Mouse (Mus musculus): ENCODE results near the gene Zfp511. TPM values are rescaled to one million over a fixed set of nuclear protein-coding genes. Genes with fewer than 3 reads are reported as not detected.

The Zfp511 gene
- polyA plus RNA-seq, 1 experiment from 2014 or later = 51.5 TPM

DNA sequence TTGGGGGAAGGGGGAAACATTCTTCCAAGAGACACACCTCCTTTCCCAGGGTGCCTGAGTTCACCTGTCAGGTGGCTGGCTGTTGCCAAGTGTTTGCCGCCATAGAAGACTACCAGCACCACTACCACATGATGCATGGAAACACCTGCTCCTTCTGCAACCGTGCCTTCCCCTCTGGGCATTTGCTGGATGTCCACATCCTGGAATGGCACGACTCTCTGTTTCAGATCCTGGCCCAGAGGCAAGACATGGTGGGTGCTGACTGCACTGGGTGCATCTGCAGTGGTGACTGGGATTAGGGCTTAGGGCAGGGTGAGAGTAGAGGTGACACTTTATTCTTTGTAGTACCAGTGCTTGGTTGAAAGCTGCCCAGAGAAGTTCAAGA lies 972 bp downstream of the Zfp511 start:
- peaks cover 12% of the 10 kb centered on the region for H3K4me1 ChIP-seq (ENCODE audit: control insufficient read depth, insufficient read depth, low read length)
- H3K9me3 ChIP-seq (ENCODE audit: control insufficient read depth, low read length) = no peaks in the 10 kb centered on the region
- DNase-seq (no peak), ATAC-seq (ENCODE audit: low FRiP score, low TSS enrichment) (no peak)
- WGBS = 52% methylated on average over 3 of the region's 3 CpGs
- 0 out of 2 replicates have a peak overlapping the region, but pooled peaks have one; percentile 86 for H3K27ac ChIP-seq (replicated peaks; ENCODE audit: low read depth, low read length)
- H3K4me2 ChIP-seq (ENCODE audit: low read length) = peak overlapping the region; percentile 89
- H3K36me3 ChIP-seq (ENCODE audit: control insufficient read depth, insufficient read depth, low read length) = peaks cover 30% of the 10 kb centered on the region
- peak overlapping the region; percentile 82 for H3K4me3 ChIP-seq (replicated peaks; ENCODE audit: low read depth, low read length)
- peak overlapping the region; percentile 86 for H3K9ac ChIP-seq (replicated peaks; ENCODE audit: low read length)
- no peaks in the 10 kb centered on the region for H3K27me3 ChIP-seq (ENCODE audit: control insufficient read depth, insufficient read depth, low read length)

- H3K36me3 ChIP-seq (ENCODE audit: control insufficient read depth, insufficient read depth, low read length) = peaks cover 15% of the 10 kb centered on the region
- H3K27me3 ChIP-seq (ENCODE audit: control insufficient read depth, insufficient read depth, low read length) = peaks cover 38% of the 10 kb centered on the region
- H3K9me3 ChIP-seq (ENCODE audit: control insufficient read depth, low read length) = no peaks in the 10 kb centered on the region
- H3K4me2 ChIP-seq (ENCODE audit: low read length) = no peak overlapping the region
- no peak overlapping the region for H3K4me3 ChIP-seq (replicated peaks; ENCODE audit: low read depth, low read length)
- no peak for ATAC-seq (ENCODE audit: low FRiP score, low TSS enrichment)
- no peak overlapping the region for H3K9ac ChIP-seq (replicated peaks; ENCODE audit: low read length)
- 0 out of 2 replicates have a peak, but pooled peaks cover 2% of the 10 kb centered on the region for H3K4me1 ChIP-seq (ENCODE audit: control insufficient read depth, insufficient read depth, low read length)
- WGBS = 70% methylated on average over 3 of the region's 3 CpGs
- H3K27ac ChIP-seq (replicated peaks; ENCODE audit: low read depth, low read length) = no peak overlapping the region
- no peak for DNase-seq
These were observed 6.5 kb downstream of the Zfp511 start for GRCm38 (mm10) chr7:140042728-140043127.

DNA sequence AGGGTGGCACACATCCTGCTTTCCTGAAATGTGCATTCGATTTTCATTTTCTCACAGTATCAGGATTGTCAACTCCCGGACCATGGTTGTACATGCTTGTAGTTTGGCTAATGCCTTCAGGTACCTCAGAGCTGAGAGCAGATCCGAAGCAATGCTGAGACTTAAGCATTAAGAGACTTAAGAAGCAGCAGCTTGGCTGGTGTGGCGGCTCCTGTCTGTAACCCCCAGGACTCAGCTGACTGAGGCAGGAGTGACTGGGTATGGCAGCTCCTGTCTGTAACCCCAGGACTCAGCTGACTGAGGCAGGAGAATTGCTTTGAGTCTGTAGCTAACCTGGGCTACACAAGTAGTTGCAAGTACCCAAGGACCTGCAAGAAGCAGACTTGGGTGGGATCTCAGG lies 9.4 kb downstream of the Zfp511 start:
- WGBS = 75% methylated on average over 4 of the region's 4 CpGs
- Histone ChIP-seq H3K4me3 (replicated peaks; ENCODE audit: low read depth, low read length) (no peak overlapping the region), H3K27ac (replicated peaks; ENCODE audit: low read depth, low read length) (no peak overlapping the region), H3K9ac (replicated peaks; ENCODE audit: low read length) (no peak overlapping the region), H3K4me2 (ENCODE audit: low read length) (no peak overlapping the region), H3K36me3 (ENCODE audit: control insufficient read depth, insufficient read depth, low read length) (peaks cover 5% of the 10 kb centered on the region), H3K27me3 (ENCODE audit: control insufficient read depth, insufficient read depth, low read length) (peaks cover 66% of the 10 kb centered on the region), H3K9me3 (ENCODE audit: control insufficient read depth, low read length) (no peaks in the 10 kb centered on the region), H3K4me1 (ENCODE audit: control insufficient read depth, insufficient read depth, low read length) (peaks cover 19% of the 10 kb centered on the region; the same call in 1 of the 2 replicates)
- ATAC-seq (ENCODE audit: low FRiP score, low TSS enrichment) = no peak
- no peak for DNase-seq

DNA sequence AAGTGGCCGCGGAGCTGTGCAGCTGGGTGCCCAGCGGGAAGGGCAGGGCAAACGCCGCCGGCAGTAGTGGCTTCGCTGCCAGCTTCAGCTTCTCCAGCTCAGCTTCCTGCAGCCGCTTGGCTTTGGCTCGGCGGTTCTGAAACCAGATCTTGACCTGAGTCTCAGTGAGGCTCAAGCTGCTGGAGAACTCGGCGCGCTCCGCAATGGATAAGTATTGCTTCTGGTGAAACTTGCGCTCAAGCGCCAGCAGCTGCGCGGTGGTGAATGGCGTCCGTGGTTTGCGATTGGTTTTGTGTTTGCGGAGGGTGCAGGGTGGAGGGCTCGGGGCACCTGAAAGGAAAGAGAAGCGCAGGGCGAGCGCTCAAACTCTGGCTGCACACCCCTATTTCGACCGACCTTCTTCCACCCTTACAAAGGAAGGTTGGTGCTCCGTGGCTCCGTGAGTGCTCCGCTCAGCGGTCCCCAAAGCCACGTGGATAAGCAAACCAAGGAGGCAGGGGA lies 11.7 kb downstream of the Zfp511 start:
- H3K4me2 ChIP-seq (ENCODE audit: low read length) = peak overlapping the region; percentile 53
- no peak overlapping the region for H3K27ac ChIP-seq (replicated peaks; ENCODE audit: low read depth, low read length)
- peaks cover 90% of the 10 kb centered on the region for H3K27me3 ChIP-seq (ENCODE audit: control insufficient read depth, insufficient read depth, low read length)
- peak overlapping the region; percentile 34 for H3K4me3 ChIP-seq (replicated peaks; ENCODE audit: low read depth, low read length)
- ATAC-seq (ENCODE audit: low FRiP score, low TSS enrichment) (no peak), DNase-seq (peak; percentile 61)
- peaks cover 19% of the 10 kb centered on the region; the same call in 1 of the 2 replicates for H3K4me1 ChIP-seq (ENCODE audit: control insufficient read depth, insufficient read depth, low read length)
- H3K36me3 ChIP-seq (ENCODE audit: control insufficient read depth, insufficient read depth, low read length) = no peaks in the 10 kb centered on the region
- H3K9ac ChIP-seq (replicated peaks; ENCODE audit: low read length) = no peak overlapping the region; the same call in 1 of the 2 replicates
- WGBS = under 1% methylated on average over 33 of the region's 33 CpGs
- no peaks in the 10 kb centered on the region for H3K9me3 ChIP-seq (ENCODE audit: control insufficient read depth, low read length)

GRCm38 (mm10) chr7:140048361-140049114 lies 12.3 kb downstream of the Zfp511 start, which contains the start of gene Msx3:
TSS of gene Msx3 (minus strand) at chr7:140049089.
- Histone ChIP-seq H3K27me3 (ENCODE audit: control insufficient read depth, insufficient read depth, low read length) (peaks cover 96% of the 10 kb centered on the region), H3K9me3 (ENCODE audit: control insufficient read depth, low read length) (no peaks in the 10 kb centered on the region), H3K4me1 (ENCODE audit: control insufficient read depth, insufficient read depth, low read length) (peaks cover 19% of the 10 kb centered on the region; the same call in 1 of the 2 replicates), H3K9ac (replicated peaks; ENCODE audit: low read length) (no peak within 1 kb of the TSS; the same call in 1 of the 2 replicates), H3K27ac (replicated peaks; ENCODE audit: low read depth, low read length) (no peak within 1 kb of the TSS), H3K36me3 (ENCODE audit: control insufficient read depth, insufficient read depth, low read length) (no peaks in the 10 kb centered on the region), H3K4me3 (replicated peaks; ENCODE audit: low read depth, low read length) (peak within 1 kb of the TSS; percentile 34), H3K4me2 (ENCODE audit: low read length) (peak within 1 kb of the TSS; percentile 53)
- peak; percentile 14 for DNase-seq
- ATAC-seq (ENCODE audit: low FRiP score, low TSS enrichment) = no peak; the same call in 1 of the 2 replicates
- under 1% methylated on average over 56 of the region's 56 CpGs for WGBS

- H3K9me3 ChIP-seq (ENCODE audit: control insufficient read depth, low read length) = no peaks in the 10 kb centered on the region
- H3K27me3 ChIP-seq (ENCODE audit: control insufficient read depth, insufficient read depth, low read length) = peaks cover 100% of the 10 kb centered on the region
- peaks cover 19% of the 10 kb centered on the region; the same call in 1 of the 2 replicates for H3K4me1 ChIP-seq (ENCODE audit: control insufficient read depth, insufficient read depth, low read length)
- no peak overlapping the region for H3K27ac ChIP-seq (replicated peaks; ENCODE audit: low read depth, low read length)
- H3K4me2 ChIP-seq (ENCODE audit: low read length) = peak overlapping the region; percentile 53
- peak overlapping the region; percentile 34 for H3K4me3 ChIP-seq (replicated peaks; ENCODE audit: low read depth, low read length)
- H3K36me3 ChIP-seq (ENCODE audit: control insufficient read depth, insufficient read depth, low read length) = no peaks in the 10 kb centered on the region
- peak; percentile 74 for DNase-seq
- no peak overlapping the region for H3K9ac ChIP-seq (replicated peaks; ENCODE audit: low read length)
- no peak; the same call in 1 of the 2 replicates for ATAC-seq (ENCODE audit: low FRiP score, low TSS enrichment)
- under 1% methylated on average over 34 of the region's 34 CpGs for WGBS
These were observed 13.0 kb downstream of the Zfp511 start for GRCm38 (mm10) chr7:140049115-140049689.

- no peaks in the 10 kb centered on the region for H3K36me3 ChIP-seq (ENCODE audit: control insufficient read depth, insufficient read depth, low read length)
- H3K27ac ChIP-seq (replicated peaks; ENCODE audit: low read depth, low read length) = no peak overlapping the region
- WGBS = 81% methylated on average over 4 of the region's 4 CpGs
- ATAC-seq (ENCODE audit: low FRiP score, low TSS enrichment) = no peak
- H3K9me3 ChIP-seq (ENCODE audit: control insufficient read depth, low read length) = no peaks in the 10 kb centered on the region
- no peak overlapping the region for H3K4me3 ChIP-seq (replicated peaks; ENCODE audit: low read depth, low read length)
- H3K9ac ChIP-seq (replicated peaks; ENCODE audit: low read length) = no peak overlapping the region
- H3K27me3 ChIP-seq (ENCODE audit: control insufficient read depth, insufficient read depth, low read length) = peaks cover 78% of the 10 kb centered on the region
- peaks cover 27% of the 10 kb centered on the region for H3K4me1 ChIP-seq (ENCODE audit: control insufficient read depth, insufficient read depth, low read length)
- DNase-seq = no peak
- no peak overlapping the region for H3K4me2 ChIP-seq (ENCODE audit: low read length)
These were observed 17.9 kb downstream of the Zfp511 start for GRCm38 (mm10) chr7:140054124-140054523.

DNA sequence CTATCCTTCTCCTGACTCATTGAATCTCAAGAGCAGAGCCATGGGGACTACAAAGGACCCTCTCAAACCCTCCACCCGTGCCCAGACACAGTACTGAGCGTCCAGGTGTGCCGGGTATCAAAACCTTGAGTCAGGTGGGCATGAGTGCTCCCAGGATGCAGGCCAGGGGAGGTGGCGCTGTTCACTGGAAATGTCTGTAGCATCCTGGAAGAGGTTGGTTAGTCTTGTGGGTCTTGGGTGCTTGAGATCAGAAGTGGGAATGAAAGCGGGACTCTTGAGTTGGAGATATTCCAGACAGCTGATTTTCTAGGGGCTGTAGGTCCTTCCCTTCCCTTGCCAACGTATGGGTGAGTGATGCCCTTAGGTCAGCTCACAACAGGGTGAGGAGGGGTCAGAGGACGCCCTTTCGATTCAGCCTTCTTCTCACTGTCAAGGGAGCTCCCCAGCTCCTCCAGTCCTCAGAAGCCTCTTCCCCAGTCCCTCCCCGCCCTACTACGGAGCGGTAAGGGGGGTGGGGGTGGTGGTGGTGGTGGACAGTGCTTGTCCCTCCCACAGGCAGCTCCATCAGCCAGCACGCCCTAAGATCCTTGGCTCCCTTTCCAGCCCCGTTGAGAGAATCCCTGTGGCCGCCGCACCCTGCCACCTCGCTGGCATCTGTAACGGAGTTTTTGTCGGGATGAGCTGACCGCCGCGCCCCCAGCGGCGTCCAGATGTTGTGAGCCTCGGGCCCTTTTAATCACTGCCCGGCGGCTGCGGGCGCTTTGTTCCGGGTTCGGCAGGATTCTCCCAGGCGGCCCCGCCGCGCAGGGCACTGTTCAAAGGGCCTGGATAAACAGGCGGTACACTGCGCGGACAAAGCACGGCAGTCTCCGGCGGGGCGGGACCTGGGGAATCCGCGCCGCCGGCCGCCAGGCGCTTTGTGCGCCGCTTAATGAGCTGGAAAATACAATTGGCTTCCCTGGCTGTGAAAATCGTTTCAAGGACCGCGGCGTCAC lies 21.5 kb downstream of the Zfp511 start:
- Histone ChIP-seq H3K4me1 (ENCODE audit: control insufficient read depth, insufficient read depth, low read length) (peaks cover 51% of the 10 kb centered on the region), H3K27me3 (ENCODE audit: control insufficient read depth, insufficient read depth, low read length) (peaks cover 58% of the 10 kb centered on the region), H3K27ac (replicated peaks; ENCODE audit: low read depth, low read length) (peak overlapping the region; percentile 89), H3K4me2 (ENCODE audit: low read length) (peak overlapping the region; percentile 80), H3K9me3 (ENCODE audit: control insufficient read depth, low read length) (no peaks in the 10 kb centered on the region), H3K36me3 (ENCODE audit: control insufficient read depth, insufficient read depth, low read length) (no peaks in the 10 kb centered on the region), H3K4me3 (replicated peaks; ENCODE audit: low read depth, low read length) (peak overlapping the region; percentile 43), H3K9ac (replicated peaks; ENCODE audit: low read length) (peak overlapping the region; percentile 82)
- DNase-seq = peak; percentile 90
- 1% methylated on average over 53 of the region's 53 CpGs for WGBS
- ATAC-seq (ENCODE audit: low FRiP score, low TSS enrichment) = peak; percentile 76

All from midbrain, embryonic 14.5 days (tissue).